Mouse (Mus musculus): ENCODE results near the gene Gpbar1. TPM values are rescaled to one million over a fixed set of nuclear protein-coding genes. Genes with fewer than 3 reads are reported as not detected.

Gene Gpbar1
- 0.73 and 0.81 TPM in 2 replicates for polyA plus RNA-seq (2012)

GRCm38 (mm10) chr1:74278538-74278937 lies at the start of gene Gpbar1:
Gene Gpbar1 (plus strand): TSS chr1:74278550.

GRCm38 (mm10) chr1:74235938-74236589 lies 42.3 kb upstream of the Gpbar1 start, which contains the start of gene Arpc2:
Gene Arpc2 (plus strand): TSS chr1:74236084.

GRCm38 (mm10) chr1:74284543-74285160 lies 6.3 kb downstream of the Gpbar1 start, which contains the start of the genes Aamp and Pnkd:
Gene Aamp (minus strand): TSS chr1:74284738.
Gene Pnkd (plus strand): TSS chr1:74284930.

GRCm38 (mm10) chr1:74305522-74305921 lies 27.2 kb downstream of the Gpbar1 start, which contains the start of gene Tmbim1:
Gene Tmbim1 (minus strand): TSS chr1:74305622.

Other genes starting within 250 kb of the Gpbar1 start
- gene Tns1, start 154.1 kb upstream of the Gpbar1 start, polyA plus RNA-seq (2012), result 54.2 and 67.6 TPM in 2 replicates
- gene Rufy4, start 153.0 kb upstream of the Gpbar1 start, polyA plus RNA-seq (2012), result 0.47 and 1.1 TPM in 2 replicates
- gene Cxcr2, start 124.6 kb upstream of the Gpbar1 start, polyA plus RNA-seq (2012), result 0.50 and 1.6 TPM in 2 replicates
- not detected in 2 replicates for gene Cxcr1, start 83.9 kb upstream of the Gpbar1 start, polyA plus RNA-seq (2012)
- gene Arpc2, start 42.5 kb upstream of the Gpbar1 start, polyA plus RNA-seq (2012), result 679 and 751 TPM in 2 replicates
- gene Aamp, start 6.2 kb downstream of the Gpbar1 start, polyA plus RNA-seq (2012), result 300 and 370 TPM in 2 replicates
- gene Pnkd, start 6.4 kb downstream of the Gpbar1 start, polyA plus RNA-seq (2012), result 94.1 and 97.9 TPM in 2 replicates
- gene Tmbim1, start 27.1 kb downstream of the Gpbar1 start, polyA plus RNA-seq (2012), result 198 and 265 TPM in 2 replicates
- gene Catip, start 83.6 kb downstream of the Gpbar1 start, polyA plus RNA-seq (2012), result 0.04 TPM in 1 of 2 replicates, not detected in the other
- 1.4 and 6.6 TPM in 2 replicates for gene Slc11a1, start 96.6 kb downstream of the Gpbar1 start, polyA plus RNA-seq (2012)
- 242 and 273 TPM in 2 replicates for gene Ctdsp1, start 113.0 kb downstream of the Gpbar1 start, polyA plus RNA-seq (2012)
- 0.05 TPM in 1 of 2 replicates, not detected in the other for gene Vil1, start 130.8 kb downstream of the Gpbar1 start, polyA plus RNA-seq (2012)
- 14.6 and 14.8 TPM in 2 replicates for gene Cnot9, start 227.5 kb downstream of the Gpbar1 start, polyA plus RNA-seq (2012)